Mouse (Mus musculus) liver, postnatal 0 days (tissue): ENCODE data around the gene Hoxa3.

Source experiments
- CTCF ChIP-seq: sonication (generic); IDR thresholded peaks from 2 replicates; pipeline ENCODE4 v1.5.1; 2016; ENCODE audit warnings: antibody characterized with exemption, low read depth
- EP300 ChIP-seq: IDR thresholded peaks from 2 replicates; pipeline ENCODE4 v1.6.1; 2016; ENCODE audit warnings: antibody characterized with exemption, low read depth, mild to moderate bottlenecking

- TF ChIP-seq CTCF (no peak), EP300 (no peak)
Observed at GRCm38 (mm10) chr6:52159164-52159761, 53.9 kb downstream of the Hoxa3 start.
